ENCODE assay signal across 17 mouse cellular contexts in genomic region chr12:85123108-85123530, GRCm38 (mm10). TPM values are rescaled to one million over a fixed set of nuclear protein-coding genes. Genes with fewer than 3 reads are reported as not detected.
A peak's percentile ranks its signal among the peaks of the same experiment; 100 is the strongest.
DNase-seq lines count a peak whose midpoint lies in the region; ATAC-seq lines count a peak whose summit lies in the region.
"Had no signal": no experiment of that assay in that cellular context is flagged by ENCODE, and none has a peak within 500 bp of the region (broad histone marks: within the 10 kb centered on the region; RNA-seq: fewer than 3 reads in every experiment).

No protein-coding gene starts in this region.

- DNase-seq in CD4-positive helper T cell, adult 2 months (ENCODE audit: low read depth, low spot score), result peak; percentile 68
- peak; percentile 71 for DNase-seq in induced T-regulatory cell, adult 2 months (ENCODE audit: low read depth)
- DNase-seq in splenic B cell, adult 2 months (ENCODE audit: low read depth, low spot score), result peak; percentile 45
- no peak for DNase-seq in cerebellum, postnatal 4 days (ENCODE audit: low spot score in 2 of 2)
- no peak for DNase-seq in adrenal gland, postnatal 25 days
- DNase-seq in gastrocnemius, adult 8-10 months (ENCODE audit: low spot score in 2 of 2), result no peak
- no peak for DNase-seq in left cerebral cortex, adult 8-10 months (ENCODE audit: low spot score in 2 of 2)
- DNase-seq: adrenal gland, postnatal 14 days; forebrain, postnatal 0 days; gastrocnemius, postnatal 10 days; kidney, adult 11 months; midbrain, embryonic 14.5 days; retina, postnatal 1 day had no signal

- no peaks in the 10 kb centered on the region for H3K27me3 ChIP-seq in splenic B cell, adult 2 months (ENCODE audit: control insufficient read depth, insufficient read depth, low read length, poor library complexity, severe bottlenecking)
- H3K27me3 ChIP-seq: hindbrain, embryonic 13.5 days; neural tube, embryonic 13.5 days had no signal

- H3K36me3 ChIP-seq in splenic B cell, adult 2 months (ENCODE audit: control insufficient read depth, insufficient read depth, low read length, poor library complexity, severe bottlenecking), result peaks cover 6% of the 10 kb centered on the region

- ATAC-seq in CD4-positive, CD25-positive, alpha-beta regulatory T cell, adult 4 months, result peak; percentile 70
- ATAC-seq: forebrain, postnatal 0 days had no signal

RNA-seq across cellular contexts. Expression of gene Dlst, which starts 12.5 kb away (rescaled TPM):
- polyA plus RNA-seq in CD4-positive, CD25-positive, alpha-beta regulatory T cell, adult 4 months (2017; shearing (Covaris generic)), result 10 to 100 TPM; 57.2 to 73.7 TPM
- total RNA-seq in adrenal gland, postnatal 25 days (2021), result 288 and 302 TPM in 2 replicates
- total RNA-seq in gastrocnemius, adult 8-10 months (2022), result 100 to 1,000 TPM; 236 to 267 (median 263) TPM
- total RNA-seq in left cerebral cortex, adult 8-10 months (2022), result 100 to 1,000 TPM; 140 to 155 (median 152) TPM

RNA-seq across cellular contexts. Expression of gene Prox2, which starts 12.6 kb away (rescaled TPM):
- polyA plus RNA-seq in CD4-positive, CD25-positive, alpha-beta regulatory T cell, adult 4 months (2017; shearing (Covaris generic)), result 1 to 10 TPM; 3.4 to 5.5 TPM
- 3.1 and 6.2 TPM in 2 replicates for total RNA-seq in adrenal gland, postnatal 25 days (2021)
- total RNA-seq in gastrocnemius, adult 8-10 months (2022), result 1 to 10 TPM; 2.0 to 3.3 (median 2.6) TPM
- total RNA-seq in left cerebral cortex, adult 8-10 months (2022), result 1 to 10 TPM; 2.8 to 3.3 (median 3.1) TPM

RNA-seq across cellular contexts. Expression of gene Rps6kl1, which starts 27.9 kb away (rescaled TPM):
- polyA plus RNA-seq in CD4-positive, CD25-positive, alpha-beta regulatory T cell, adult 4 months (2017; shearing (Covaris generic)), result under 1 TPM; 0.28 to 0.43 TPM
- 1.0 and 1.1 TPM in 2 replicates for total RNA-seq in adrenal gland, postnatal 25 days (2021)
- total RNA-seq in gastrocnemius, adult 8-10 months (2022), result under 1 TPM; 0.31 to 0.46 (median 0.32) TPM
- 10 to 100 TPM; 35.0 to 37.6 (median 36.6) TPM for total RNA-seq in left cerebral cortex, adult 8-10 months (2022)

RNA-seq across cellular contexts. Expression of gene Pgf, which starts 54.5 kb away (rescaled TPM):
- not detected for polyA plus RNA-seq in CD4-positive, CD25-positive, alpha-beta regulatory T cell, adult 4 months (2017; shearing (Covaris generic))
- total RNA-seq in adrenal gland, postnatal 25 days (2021), result 1.4 and 1.8 TPM in 2 replicates
- 1 to 10 TPM in 3 of 4 experiments, under 1 TPM in 1; 0.70 to 2.1 (median 1.5) TPM for total RNA-seq in gastrocnemius, adult 8-10 months (2022)
- 1 to 10 TPM; 2.1 to 4.4 (median 3.1) TPM for total RNA-seq in left cerebral cortex, adult 8-10 months (2022)
- total RNA-seq: liver, adult 2 months had no signal
- polyA plus RNA-seq: liver, adult 2 months had no signal

Comparison
In these comparisons a context has a peak if more than half of its experiments do, and no peak if none do; other contexts are left out.
1. DNase-seq: peak in CD4-positive helper T cell, adult 2 months (single experiment), induced T-regulatory cell, adult 2 months (single experiment) and splenic B cell, adult 2 months (single experiment); none in cerebellum, postnatal 4 days (0 of 2), adrenal gland, postnatal 25 days (single experiment), gastrocnemius, adult 8-10 months (0 of 2) and left cerebral cortex, adult 8-10 months (0 of 2).
2. RNA of gene Rps6kl1, which starts 27.9 kb away (total RNA-seq): 35.0 to 37.6 TPM in left cerebral cortex, adult 8-10 months; 1.0 to 1.1 TPM in adrenal gland, postnatal 25 days and 0.31 to 0.46 TPM in gastrocnemius, adult 8-10 months; every median in the first group is over 10 times any median in the second.